Mouse (Mus musculus): ENCODE measurements around the gene Rita1. TPM values are rescaled to one million over a fixed set of nuclear protein-coding genes. Genes with fewer than 3 reads are reported as not detected.

The Rita1 gene
- polyA plus RNA-seq, 1 experiment: 9.0 TPM

GRCm38 (mm10) chr5:120587940-120588568 lies 24.3 kb downstream of the Rita1 start:
- Histone ChIP-seq H3K4me1 (ENCODE audit: control insufficient read depth, insufficient read depth, low read length) (peaks cover 24% of the 10 kb centered on the region), H3K27me3 (ENCODE audit: control insufficient read depth, insufficient read depth, low read length) (no peaks in the 10 kb centered on the region), H3K27ac (ENCODE audit: control insufficient read depth, insufficient read depth, low read depth, low read length) (peak overlapping the region; percentile 34; the same call in 1 of the 2 replicates), H3K4me3 (ENCODE audit: control insufficient read depth, low read depth, low read length) (peak overlapping the region; percentile 85), H3K36me3 (ENCODE audit: control insufficient read depth, insufficient read depth, low read length) (no peaks in the 10 kb centered on the region)
- no peak for TF ChIP-seq POLR2A (IDR thresholded peaks at IDR 0.05; ENCODE audit: control insufficient read depth, low read depth, low read length)
- no peak for TF ChIP-seq CTCF (IDR thresholded peaks at IDR 0.05; ENCODE audit: control insufficient read depth, insufficient read depth, insufficient replicate concordance, low read depth, low read length)

GRCm38 (mm10) chr5:120587616-120587926 lies 24.8 kb downstream of the Rita1 start:
- H3K27ac ChIP-seq (ENCODE audit: control insufficient read depth, insufficient read depth, low read depth, low read length): peak overlapping the region; percentile 5; the same call in 1 of the 2 replicates
- peaks cover 24% of the 10 kb centered on the region for H3K4me1 ChIP-seq (ENCODE audit: control insufficient read depth, insufficient read depth, low read length)
- no peaks in the 10 kb centered on the region for H3K36me3 ChIP-seq (ENCODE audit: control insufficient read depth, insufficient read depth, low read length)
- no peak for TF ChIP-seq POLR2A (IDR thresholded peaks at IDR 0.05; ENCODE audit: control insufficient read depth, low read depth, low read length)
- TF ChIP-seq CTCF (IDR thresholded peaks at IDR 0.05; ENCODE audit: control insufficient read depth, insufficient read depth, insufficient replicate concordance, low read depth, low read length): no peak
- H3K27me3 ChIP-seq (ENCODE audit: control insufficient read depth, insufficient read depth, low read length): no peaks in the 10 kb centered on the region
- H3K4me3 ChIP-seq (ENCODE audit: control insufficient read depth, low read depth, low read length): peak overlapping the region; percentile 85

- Histone ChIP-seq H3K4me3 (ENCODE audit: control insufficient read depth, low read depth, low read length) (no peak overlapping the region; the same call in 1 of the 2 replicates), H3K4me1 (ENCODE audit: control insufficient read depth, insufficient read depth, low read length) (peaks cover 24% of the 10 kb centered on the region), H3K27me3 (ENCODE audit: control insufficient read depth, insufficient read depth, low read length) (no peaks in the 10 kb centered on the region), H3K27ac (ENCODE audit: control insufficient read depth, insufficient read depth, low read depth, low read length) (peak overlapping the region; percentile 5; the same call in 1 of the 2 replicates), H3K36me3 (ENCODE audit: control insufficient read depth, insufficient read depth, low read length) (no peaks in the 10 kb centered on the region)
- TF ChIP-seq POLR2A (IDR thresholded peaks at IDR 0.05; ENCODE audit: control insufficient read depth, low read depth, low read length): no peak
- TF ChIP-seq CTCF (IDR thresholded peaks at IDR 0.05; ENCODE audit: control insufficient read depth, insufficient read depth, insufficient replicate concordance, low read depth, low read length): no peak
Observed at GRCm38 (mm10) chr5:120586741-120587615, 25.4 kb downstream of the Rita1 start.

- no peak overlapping the region for H3K27ac ChIP-seq (ENCODE audit: control insufficient read depth, insufficient read depth, low read depth, low read length)
- H3K4me1 ChIP-seq (ENCODE audit: control insufficient read depth, insufficient read depth, low read length): peaks cover 20% of the 10 kb centered on the region
- no peaks in the 10 kb centered on the region for H3K36me3 ChIP-seq (ENCODE audit: control insufficient read depth, insufficient read depth, low read length)
- no peaks in the 10 kb centered on the region for H3K27me3 ChIP-seq (ENCODE audit: control insufficient read depth, insufficient read depth, low read length)
- TF ChIP-seq CTCF (IDR thresholded peaks at IDR 0.05; ENCODE audit: control insufficient read depth, insufficient read depth, insufficient replicate concordance, low read depth, low read length) (no peak), POLR2A (IDR thresholded peaks at IDR 0.05; ENCODE audit: control insufficient read depth, low read depth, low read length) (no peak)
- no peak overlapping the region for H3K4me3 ChIP-seq (ENCODE audit: control insufficient read depth, low read depth, low read length)
Observed at GRCm38 (mm10) chr5:120584968-120585367, 27.4 kb downstream of the Rita1 start.

- Histone ChIP-seq H3K36me3 (ENCODE audit: control insufficient read depth, insufficient read depth, low read length) (no peaks in the 10 kb centered on the region), H3K4me1 (ENCODE audit: control insufficient read depth, insufficient read depth, low read length) (peaks cover 23% of the 10 kb centered on the region), H3K27ac (ENCODE audit: control insufficient read depth, insufficient read depth, low read depth, low read length) (no peak overlapping the region), H3K27me3 (ENCODE audit: control insufficient read depth, insufficient read depth, low read length) (no peaks in the 10 kb centered on the region), H3K4me3 (ENCODE audit: control insufficient read depth, low read depth, low read length) (no peak overlapping the region)
- TF ChIP-seq POLR2A (IDR thresholded peaks at IDR 0.05; ENCODE audit: control insufficient read depth, low read depth, low read length): no peak
- no peak for TF ChIP-seq CTCF (IDR thresholded peaks at IDR 0.05; ENCODE audit: control insufficient read depth, insufficient read depth, insufficient replicate concordance, low read depth, low read length)
Observed at GRCm38 (mm10) chr5:120583511-120583910, 28.9 kb downstream of the Rita1 start.

- Histone ChIP-seq H3K36me3 (ENCODE audit: control insufficient read depth, insufficient read depth, low read length) (no peaks in the 10 kb centered on the region), H3K4me1 (ENCODE audit: control insufficient read depth, insufficient read depth, low read length) (peaks cover 13% of the 10 kb centered on the region), H3K27ac (ENCODE audit: control insufficient read depth, insufficient read depth, low read depth, low read length) (no peak overlapping the region), H3K4me3 (ENCODE audit: control insufficient read depth, low read depth, low read length) (no peak overlapping the region), H3K27me3 (ENCODE audit: control insufficient read depth, insufficient read depth, low read length) (no peaks in the 10 kb centered on the region)
- TF ChIP-seq POLR2A (IDR thresholded peaks at IDR 0.05; ENCODE audit: control insufficient read depth, low read depth, low read length) (no peak), CTCF (IDR thresholded peaks at IDR 0.05; ENCODE audit: control insufficient read depth, insufficient read depth, insufficient replicate concordance, low read depth, low read length) (no peak)
Observed at GRCm38 (mm10) chr5:120582002-120582401, 30.4 kb downstream of the Rita1 start.

GRCm38 (mm10) chr5:120579898-120580626 lies 32.3 kb downstream of the Rita1 start:
- Histone ChIP-seq H3K4me3 (ENCODE audit: control insufficient read depth, low read depth, low read length) (no peak overlapping the region), H3K27ac (ENCODE audit: control insufficient read depth, insufficient read depth, low read depth, low read length) (no peak overlapping the region), H3K4me1 (ENCODE audit: control insufficient read depth, insufficient read depth, low read length) (peaks cover 12% of the 10 kb centered on the region), H3K27me3 (ENCODE audit: control insufficient read depth, insufficient read depth, low read length) (no peaks in the 10 kb centered on the region), H3K36me3 (ENCODE audit: control insufficient read depth, insufficient read depth, low read length) (no peaks in the 10 kb centered on the region)
- no peak for TF ChIP-seq CTCF (IDR thresholded peaks at IDR 0.05; ENCODE audit: control insufficient read depth, insufficient read depth, insufficient replicate concordance, low read depth, low read length)
- TF ChIP-seq POLR2A (IDR thresholded peaks at IDR 0.05; ENCODE audit: control insufficient read depth, low read depth, low read length): no peak

Data from testis, adult 2 months (tissue).